Mouse (Mus musculus) thymus, adult 2 months (tissue): ENCODE data around the gene Rasl2-9. TPM values are rescaled to one million over a fixed set of nuclear protein-coding genes. Genes with fewer than 3 reads are reported as not detected.
A peak's percentile ranks its signal among the peaks of the same experiment; 100 is the strongest.
"Not testable (repeated sequence)": the region's sequence is repeated elsewhere in the genome, so short reads cannot be mapped to it uniquely, and the experiment has no call there.

Experiments
- DNase-seq: peaks from one replicate; pipeline ENCODE4 v3.0.0; 2021
- H3K27ac ChIP-seq: fragments of 200-500 bp; 2 replicates; pipeline ENCODE4 v1.5.1; 2012; ENCODE audit warnings: low read length, control low read depth; ENCODE audit not compliant: control insufficient read depth, insufficient read depth
- H3K27me3 ChIP-seq: fragments of 200-500 bp; 2 replicates; pipeline ENCODE4 v1.6.1; 2012; ENCODE audit warnings: mild to moderate bottlenecking, low read length, moderate library complexity, mixed read lengths; ENCODE audit not compliant: control insufficient read depth, insufficient read depth
- H3K36me3 ChIP-seq: fragments of 200-500 bp; 2 replicates; pipeline ENCODE4 v1.6.1; 2012; ENCODE audit warnings: mild to moderate bottlenecking, low read length, moderate library complexity; ENCODE audit not compliant: control insufficient read depth, insufficient read depth
- H3K4me1 ChIP-seq: fragments of 200-500 bp; replicated peaks from 2 replicates; pipeline ENCODE4 v1.6.1; 2012; ENCODE audit warnings: low read length; ENCODE audit not compliant: control insufficient read depth, insufficient read depth
- H3K4me3 ChIP-seq: fragments of 200-500 bp; 2 replicates; pipeline ENCODE4 v1.5.1; 2012; ENCODE audit warnings: mild to moderate bottlenecking, low read length, control low read depth, moderate library complexity; ENCODE audit not compliant: control insufficient read depth, insufficient read depth
- CTCF ChIP-seq: fragments of 200-500 bp; IDR thresholded peaks from 2 replicates; pipeline ENCODE4 v1.5.1; 2012; ENCODE audit warnings: mild to moderate bottlenecking, control low read depth, low read length, moderate library complexity, borderline replicate concordance; ENCODE audit not compliant: control insufficient read depth, poor library complexity, insufficient read depth; ENCODE audit errors: extremely low read depth
- POLR2A ChIP-seq: fragments of 200-500 bp; IDR thresholded peaks from 2 replicates; pipeline ENCODE4 v1.6.1; 2012; ENCODE audit warnings: mild to moderate bottlenecking, low read length, control low read depth, moderate library complexity; ENCODE audit not compliant: control insufficient read depth, poor library complexity, insufficient read depth; ENCODE audit errors: extremely low read depth
- WGBS: fragments of 180-500 bp; shearing (Covaris S2); methylation state at CpG from one replicate; pipeline ENCODE4 v1.1.7; 2018; 5-methylcytosine and 5-hydroxymethylcytosine counted together
- polyA plus RNA-seq: library from polyadenylated mRNA; depleted of rRNA; stranded (reverse); fragments of >200 nt; gene quantifications from 2 replicates; pipeline ENCODE4 v1.2.3, GENCODE M21; 2012; rRNA removed

Gene Rasl2-9
- 0.17 and 0.39 TPM in 2 replicates for polyA plus RNA-seq

DNA sequence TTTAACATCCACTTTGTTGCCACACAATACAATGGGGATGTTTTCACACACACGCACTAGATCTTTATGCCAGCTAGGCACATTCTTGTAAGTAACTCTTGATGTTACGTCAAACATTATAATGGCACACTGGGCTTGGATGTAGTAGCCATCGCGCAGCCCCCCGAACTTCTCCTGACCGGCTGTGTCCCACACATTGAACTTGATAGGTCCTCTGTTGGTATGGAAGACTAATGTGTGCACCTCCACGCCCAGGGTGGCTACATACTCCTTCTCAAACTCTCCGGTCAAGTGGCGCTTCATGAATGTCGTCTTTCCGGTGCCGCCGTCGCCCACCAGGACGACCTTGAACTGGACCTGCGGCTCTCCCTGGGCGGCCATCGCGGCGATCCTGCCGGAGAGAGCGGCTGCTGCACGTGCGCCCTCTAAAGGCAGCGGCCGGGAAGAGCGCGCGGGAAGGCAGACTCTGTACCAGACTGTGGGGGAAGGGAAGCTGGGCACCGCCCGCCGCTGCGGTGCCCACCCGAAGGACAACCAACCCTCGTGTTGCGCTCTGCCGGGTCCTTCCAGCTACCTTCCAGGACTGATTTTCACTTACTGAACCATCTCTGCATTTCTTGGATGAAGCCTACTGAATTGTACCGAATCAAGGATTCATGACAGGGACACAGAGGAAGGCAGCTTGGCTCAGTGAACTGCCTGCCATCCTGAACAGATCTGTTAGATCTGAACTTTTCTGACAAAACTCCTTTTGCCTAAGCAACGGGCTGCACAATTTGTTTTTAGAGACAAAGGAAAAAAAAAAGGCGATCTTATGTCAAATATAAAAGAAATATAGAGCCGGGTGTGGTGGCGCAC is at the start of gene Rasl2-9:
TSS of gene Rasl2-9 (minus strand) at position 402 of the 858 bp plus-strand sequence.
- TF ChIP-seq POLR2A: no peak
- TF ChIP-seq CTCF: peak; percentile 69; the same call in 1 of the 2 replicates
- peak; percentile 60 for DNase-seq
- Histone ChIP-seq H3K4me3 (peak within 1 kb of the TSS; percentile 32), H3K36me3 (no peaks in the 10 kb centered on the region), H3K27ac (no peak within 1 kb of the TSS), H3K4me1 (peaks cover 3% of the 10 kb centered on the region; the same call in 1 of the 2 replicates), H3K27me3 (no peaks in the 10 kb centered on the region)
- WGBS: 15% methylated on average over 42 of the region's 42 CpGs

- DNase-seq, H3K4me3 ChIP-seq, H3K27ac ChIP-seq, H3K27me3 ChIP-seq, H3K4me1 ChIP-seq, H3K36me3 ChIP-seq: not testable (repeated sequence)
These were observed 23.8 kb upstream of the Rasl2-9 start, which contains the start of gene Vmn1r55 for GRCm38 (mm10) chr7:5149570-5149969. TSS of gene Vmn1r55 (minus strand) at chr7:5149670.

GRCm38 (mm10) chr7:5125078-5125477 is 672 bp downstream of the Rasl2-9 start:
- TF ChIP-seq CTCF (no peak), POLR2A (no peak)
- DNase-seq: no peak
- no peak overlapping the region for H3K27ac ChIP-seq
- H3K36me3 ChIP-seq: no peaks in the 10 kb centered on the region
- 83% methylated on average over 8 of the region's 8 CpGs for WGBS
- H3K27me3 ChIP-seq: no peaks in the 10 kb centered on the region
- no peak overlapping the region for H3K4me3 ChIP-seq
- H3K4me1 ChIP-seq: peaks cover 3% of the 10 kb centered on the region; the same call in 1 of the 2 replicates

DNA sequence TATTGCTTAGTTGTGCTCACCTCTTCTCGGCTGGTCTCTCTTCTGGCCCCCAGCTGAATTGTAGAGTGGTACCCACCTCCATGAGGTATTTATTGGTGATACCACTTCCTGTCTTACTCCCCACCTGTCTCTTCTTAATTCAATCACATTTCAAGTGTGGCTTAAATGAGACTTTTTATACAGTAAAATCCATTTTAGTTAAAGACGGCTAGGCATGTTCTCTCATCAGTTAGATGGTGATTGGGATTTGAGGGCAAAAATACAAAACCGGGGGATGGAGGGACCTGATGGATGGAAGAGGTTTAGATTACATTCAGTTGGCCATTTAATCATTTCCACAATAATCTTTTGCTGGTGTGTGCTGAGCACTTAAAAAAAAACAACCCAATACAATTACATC is 8.9 kb downstream of the Rasl2-9 start, which contains the start of gene Rfpl4:
TSS of gene Rfpl4 (minus strand) at position 101 of the 400 bp plus-strand sequence.
- no peaks in the 10 kb centered on the region for H3K36me3 ChIP-seq
- no peak within 1 kb of the TSS for H3K4me3 ChIP-seq
- 85% methylated on average over 3 of the region's 3 CpGs for WGBS
- no peak within 1 kb of the TSS for H3K27ac ChIP-seq
- no peak for DNase-seq
- TF ChIP-seq CTCF: no peak
- TF ChIP-seq POLR2A: no peak
- H3K27me3 ChIP-seq: no peaks in the 10 kb centered on the region
- no peaks in the 10 kb centered on the region for H3K4me1 ChIP-seq

- WGBS: 29% methylated on average over 3 of the region's 3 CpGs
- H3K27me3 ChIP-seq: no peaks in the 10 kb centered on the region
These were observed 13.0 kb downstream of the Rasl2-9 start for GRCm38 (mm10) chr7:5112701-5113100.

GRCm38 (mm10) chr7:5109301-5109700 is 16.4 kb downstream of the Rasl2-9 start:
- H3K4me1 ChIP-seq: no peaks in the 10 kb centered on the region
- H3K36me3 ChIP-seq: no peaks in the 10 kb centered on the region
- H3K27me3 ChIP-seq: no peaks in the 10 kb centered on the region
- no peak for DNase-seq
- TF ChIP-seq CTCF (no peak), POLR2A (no peak)
- no peak overlapping the region for H3K4me3 ChIP-seq
- WGBS: 92% methylated on average over 8 of the region's 8 CpGs
- H3K27ac ChIP-seq: no peak overlapping the region

More at GRCm38 (mm10) chr7:5112701-5113100, 13.0 kb downstream of the Rasl2-9 start:
- Histone ChIP-seq H3K36me3 (no peaks in the 10 kb centered on the region), H3K4me3 (no peak overlapping the region), H3K27ac (no peak overlapping the region), H3K4me1 (no peaks in the 10 kb centered on the region)
- no peak for DNase-seq
- no peak for TF ChIP-seq POLR2A
- no peak for TF ChIP-seq CTCF

DNA sequence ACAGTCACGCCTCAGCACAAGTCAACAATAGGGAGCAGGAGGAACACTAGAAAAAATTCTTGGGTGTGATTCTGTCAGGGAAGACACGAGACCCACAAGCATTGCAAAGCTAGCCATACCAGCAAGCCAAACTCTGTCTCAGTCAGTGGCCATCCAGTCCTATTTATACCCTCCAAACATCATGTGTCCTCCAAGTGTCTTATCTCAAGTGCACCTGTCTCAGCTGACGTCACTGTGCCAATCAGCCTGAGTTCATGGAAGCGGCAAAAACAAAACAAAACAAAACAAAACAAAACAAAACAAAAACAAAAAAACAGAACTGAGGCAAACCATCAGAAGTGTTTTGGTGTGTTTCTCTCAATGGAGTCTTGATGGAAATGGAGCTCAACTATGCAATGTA is 17.5 kb downstream of the Rasl2-9 start:
- Histone ChIP-seq H3K4me1 (no peaks in the 10 kb centered on the region), H3K36me3 (no peaks in the 10 kb centered on the region), H3K27me3 (no peaks in the 10 kb centered on the region), H3K4me3 (no peak overlapping the region), H3K27ac (no peak overlapping the region)
- no peak for DNase-seq
- TF ChIP-seq POLR2A: no peak
- no peak for TF ChIP-seq CTCF
- 89% methylated on average over 4 of the region's 4 CpGs for WGBS
